Mouse (Mus musculus): ENCODE data around the gene Csrnp2.
"Not testable (repeated sequence)": the region's sequence is repeated elsewhere in the genome, so short reads cannot be mapped to it uniquely, and the experiment has no call there.

The Csrnp2 gene

DNA sequence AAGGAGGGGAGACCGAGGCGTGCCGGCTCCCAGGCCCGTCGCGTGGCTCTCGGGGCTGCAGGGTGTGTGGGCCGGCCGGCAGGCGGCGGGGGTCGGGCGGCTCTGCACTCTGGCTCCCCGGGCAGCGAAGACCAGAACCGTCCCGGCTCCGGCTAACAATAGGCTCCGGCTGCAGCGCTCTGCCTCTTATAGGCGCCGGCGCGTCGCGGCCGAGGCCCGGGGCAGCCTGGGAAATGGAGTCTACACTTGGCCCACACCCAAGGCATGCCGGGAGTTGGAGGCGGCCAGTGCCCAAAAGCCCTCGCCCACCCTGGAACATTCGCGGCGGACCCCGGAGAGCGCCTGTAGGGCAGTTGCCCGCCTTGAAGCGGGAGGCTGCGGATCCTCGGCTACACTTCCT, at the start of gene Csrnp2:
TSS of gene Csrnp2 (minus strand) at position 387 of the 400 bp plus-strand sequence.
- DNase-seq = peak; percentile 97 to 98

DNA sequence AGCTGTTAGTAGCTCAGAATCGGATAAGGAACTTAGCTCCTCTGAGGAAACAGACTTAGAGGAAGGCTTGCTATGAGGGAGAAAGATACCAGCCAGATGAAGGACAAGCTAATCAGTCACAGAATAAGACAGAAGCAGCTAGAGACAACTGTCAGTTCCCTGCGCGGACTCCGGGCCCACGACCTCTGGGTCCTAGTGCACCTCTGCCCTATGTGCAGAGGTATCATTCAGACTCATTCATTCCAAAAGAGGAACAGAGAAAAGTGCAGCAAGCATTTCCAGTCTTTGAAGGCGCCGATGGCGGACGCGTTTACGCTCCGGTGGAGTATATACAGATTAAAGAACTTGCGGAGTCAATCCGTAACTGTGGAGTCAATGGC, 48.4 kb upstream of the Csrnp2 start:
- DNase-seq = not testable (repeated sequence)

DNA sequence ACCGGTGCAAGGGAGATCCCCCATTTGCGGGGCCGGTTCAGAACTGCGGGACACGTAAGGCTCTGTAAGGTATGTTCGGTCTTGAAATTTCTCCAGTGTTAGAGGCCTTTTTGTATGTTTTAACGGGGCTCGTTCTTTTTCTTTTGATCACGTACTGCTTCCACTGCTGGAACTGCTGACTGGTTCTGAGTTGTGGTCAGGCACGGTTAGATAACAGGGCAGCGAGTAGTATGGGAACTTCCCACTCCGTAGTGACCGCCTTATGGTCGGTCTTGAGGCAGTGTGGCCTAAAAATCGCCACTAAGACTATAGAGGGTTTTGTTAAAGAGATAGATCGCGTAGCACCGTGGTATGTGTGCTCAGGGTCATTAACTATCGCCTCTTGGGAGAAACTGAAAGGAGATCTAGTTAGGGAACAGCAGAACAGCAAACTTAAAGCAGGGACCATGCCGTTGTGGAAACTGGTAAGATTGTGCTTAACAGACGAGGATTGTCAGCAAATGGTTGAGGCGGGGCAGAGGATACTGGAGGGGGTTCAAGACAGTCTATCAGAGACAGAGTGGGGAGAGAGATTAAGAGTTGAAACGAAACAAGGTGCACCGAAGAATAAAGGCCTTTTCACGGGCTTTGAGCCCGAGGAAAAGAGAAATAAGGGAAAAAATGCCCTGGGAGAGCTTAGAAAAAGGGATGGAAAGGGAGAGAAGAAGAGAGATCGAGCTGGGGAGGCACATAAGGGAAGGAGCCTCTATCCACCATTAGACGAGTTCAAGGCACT, 47.8 kb upstream of the Csrnp2 start:
- not testable (repeated sequence) for DNase-seq

DNA sequence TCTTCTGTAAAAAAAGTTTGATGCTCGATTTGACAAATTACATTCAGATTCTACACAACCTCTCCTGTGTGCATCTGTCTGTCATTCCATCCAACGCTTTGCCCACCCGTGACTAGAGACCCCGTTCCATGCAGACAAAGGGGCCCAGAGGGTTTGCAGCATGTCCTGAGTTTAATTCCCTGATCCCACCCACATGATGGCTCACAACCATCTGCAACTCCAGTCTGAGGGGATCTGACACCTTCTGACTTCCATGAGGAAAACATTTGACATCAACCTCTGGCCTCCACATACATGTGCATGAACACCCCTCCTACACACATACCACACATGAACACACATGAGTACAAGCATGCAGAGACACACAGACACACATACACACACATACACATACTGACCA, 46.1 kb upstream of the Csrnp2 start:
- no peak for DNase-seq

DNA sequence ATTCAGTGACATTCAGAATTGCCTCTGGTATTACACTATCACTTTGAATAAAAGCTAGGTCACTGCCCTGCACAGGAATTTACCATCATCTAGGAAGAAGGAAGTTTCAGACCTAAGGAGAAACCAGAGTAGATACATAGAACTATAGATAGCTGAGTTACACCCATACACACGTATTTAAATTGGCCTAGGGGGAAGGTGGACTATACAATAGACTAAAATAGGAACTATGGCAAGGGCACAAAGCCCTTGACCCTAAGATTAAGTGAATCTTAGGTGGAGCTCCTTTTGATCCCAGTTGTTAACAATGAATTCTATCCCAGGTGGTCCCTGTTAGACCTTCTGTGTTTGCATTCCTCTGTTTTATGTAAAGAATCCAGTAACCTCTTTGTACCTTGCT, 45.7 kb upstream of the Csrnp2 start:
- not testable (repeated sequence) for DNase-seq

DNA sequence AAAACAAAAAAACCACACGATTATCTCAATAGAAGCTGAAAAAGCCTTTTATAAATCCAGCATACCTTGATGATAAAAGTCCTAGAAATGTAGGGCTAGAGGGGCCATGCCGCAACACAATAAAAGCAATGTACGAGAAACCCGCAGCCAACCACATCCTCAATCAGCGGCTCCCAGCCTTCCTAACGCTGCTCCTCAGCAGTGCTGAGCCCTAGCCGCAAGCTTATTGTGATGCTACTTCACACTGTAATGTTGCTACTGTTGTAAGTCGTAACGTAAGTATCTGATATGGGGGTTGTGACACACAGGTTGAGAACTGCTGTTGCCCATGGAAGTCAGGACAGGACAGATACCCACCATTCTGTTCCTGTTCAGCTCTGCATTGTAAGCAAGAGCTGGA, 44.1 kb upstream of the Csrnp2 start:
- DNase-seq = no peak

DNA sequence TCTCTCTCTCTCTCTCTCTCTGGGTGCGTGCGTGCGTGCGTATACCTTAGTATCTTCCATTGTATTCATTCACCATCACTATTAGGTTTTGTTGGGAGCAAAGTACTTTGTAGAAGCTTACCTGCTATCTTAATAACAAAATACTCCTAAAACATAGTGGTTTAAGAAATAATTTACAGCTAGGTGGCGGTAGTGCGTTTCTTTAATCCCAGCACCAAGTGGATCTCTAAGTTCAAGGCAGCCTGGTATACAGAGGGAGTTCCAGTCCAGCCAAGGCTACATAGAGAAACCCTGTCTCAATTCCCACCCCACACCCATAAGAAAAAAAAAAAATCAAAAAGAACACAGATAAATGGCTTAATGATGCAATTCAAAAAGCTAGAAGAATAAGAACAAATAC, 42.6 kb upstream of the Csrnp2 start:
- peak; percentile 43 to 58 for DNase-seq

DNA sequence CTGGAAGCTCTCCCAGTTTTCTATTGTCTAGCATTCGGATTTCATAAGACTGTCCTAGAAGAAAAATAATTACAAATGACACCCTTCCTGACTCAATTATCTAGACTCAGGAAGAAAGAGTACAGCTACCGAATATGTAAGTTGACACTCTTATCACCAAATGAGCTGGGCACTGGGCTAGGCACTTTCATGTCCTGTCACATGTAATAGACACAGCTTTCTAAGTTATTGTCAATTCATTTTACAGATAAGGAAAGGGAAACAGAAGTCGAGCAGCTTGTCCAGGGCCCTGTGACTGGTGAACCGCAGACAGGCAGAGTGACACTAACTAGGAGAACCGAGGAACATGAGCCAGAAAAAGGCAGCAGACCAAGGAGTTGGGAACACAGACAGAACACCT, 32.6 kb upstream of the Csrnp2 start:
- DNase-seq = no peak

DNA sequence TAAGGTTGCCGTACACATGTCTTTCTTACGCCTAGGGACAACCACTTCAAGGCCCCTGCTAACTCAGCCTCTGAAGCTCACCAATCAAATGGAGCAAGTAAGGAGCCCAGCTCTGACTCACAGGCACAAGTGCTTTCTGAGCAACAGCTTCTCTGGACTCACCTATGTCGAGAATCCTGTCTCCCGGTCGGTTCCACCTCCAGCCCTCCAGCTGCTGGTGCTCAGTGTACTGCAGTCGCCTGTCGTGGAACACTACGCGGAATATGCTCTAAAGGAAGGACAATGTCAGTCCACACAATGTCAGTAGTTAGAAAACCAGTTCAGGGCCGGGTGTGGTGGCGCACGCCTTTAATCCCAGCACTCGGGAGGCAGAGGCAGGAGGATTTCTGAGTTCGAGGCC, 30.1 kb upstream of the Csrnp2 start:
- DNase-seq = no peak

DNA sequence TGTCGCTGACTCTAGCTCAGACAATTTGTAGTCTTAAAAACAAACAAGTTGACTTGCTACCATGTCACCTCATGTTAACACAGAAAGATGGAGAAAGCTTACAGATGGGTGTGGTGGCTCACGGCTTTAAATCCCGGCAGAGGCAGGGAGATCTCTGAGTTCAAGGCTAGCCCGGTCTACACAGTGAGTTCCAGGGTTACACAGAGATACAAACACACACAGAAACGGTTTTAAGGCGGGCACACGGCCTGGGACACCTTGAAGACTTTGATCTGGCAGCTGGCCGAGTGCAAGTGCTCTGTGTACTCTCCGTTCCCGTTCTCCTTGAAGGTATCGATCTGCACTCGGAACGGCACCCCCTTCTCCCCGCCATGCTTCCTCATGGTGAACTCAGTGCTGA, 25.0 kb upstream of the Csrnp2 start:
- no peak for DNase-seq

DNA sequence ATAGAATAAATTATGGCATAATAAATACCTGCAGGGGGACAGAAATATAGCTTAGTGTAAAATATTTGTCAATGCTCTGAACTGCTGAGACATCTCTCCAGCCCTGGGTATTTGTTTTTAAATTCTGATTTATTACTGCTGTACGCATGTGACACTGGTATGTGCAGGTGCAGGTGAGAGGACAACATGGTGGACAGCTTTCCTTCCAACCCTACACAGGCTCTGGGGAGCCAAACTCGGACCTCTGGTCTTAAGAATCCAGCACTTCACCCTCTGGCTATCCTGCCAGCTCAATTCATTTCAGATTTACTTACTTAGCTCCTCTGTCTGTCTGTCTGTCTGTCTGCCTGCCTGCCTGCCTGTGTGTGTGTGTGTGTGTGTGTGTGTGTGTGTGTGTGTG, 19.8 kb upstream of the Csrnp2 start:
- no peak for DNase-seq

DNA sequence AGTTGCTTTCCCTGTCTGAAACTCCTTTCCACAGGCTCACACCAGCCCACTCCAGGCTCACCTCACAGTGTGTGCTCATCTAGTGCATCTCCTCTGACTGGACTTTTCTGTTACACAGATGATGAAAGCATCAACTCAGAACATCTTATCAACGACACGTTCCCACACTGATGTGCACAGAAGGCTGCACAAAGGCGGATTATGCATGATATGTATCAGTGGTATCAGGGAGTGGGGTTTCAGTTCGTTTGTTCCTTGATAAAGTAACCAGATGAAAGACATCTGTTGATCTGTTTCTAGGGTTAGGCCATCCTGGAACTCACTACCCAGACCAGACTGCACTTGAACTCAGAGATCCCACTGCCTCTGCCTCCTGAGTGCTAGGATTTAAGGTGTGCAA, 18.1 kb upstream of the Csrnp2 start:
- no peak for DNase-seq

DNA sequence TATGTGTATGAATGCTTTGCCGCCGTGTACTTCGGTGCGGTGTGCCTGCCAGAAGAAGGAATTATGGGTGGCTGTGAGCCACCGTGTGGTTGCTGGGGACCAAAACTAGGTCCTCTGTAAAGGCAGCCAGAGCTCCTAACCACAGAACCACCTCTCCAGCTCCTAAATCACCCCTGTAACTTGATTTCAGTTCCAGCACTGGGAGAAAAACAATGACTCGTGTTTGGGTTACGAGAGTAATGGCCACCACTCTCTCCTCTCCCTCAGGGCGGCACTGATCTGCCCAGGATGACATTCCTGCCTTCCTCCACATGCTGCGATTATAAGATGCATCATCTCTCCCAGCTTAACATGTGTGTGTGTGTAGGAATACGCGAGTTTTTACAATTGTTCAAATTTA, 14.8 kb upstream of the Csrnp2 start:
- DNase-seq = no peak

DNA sequence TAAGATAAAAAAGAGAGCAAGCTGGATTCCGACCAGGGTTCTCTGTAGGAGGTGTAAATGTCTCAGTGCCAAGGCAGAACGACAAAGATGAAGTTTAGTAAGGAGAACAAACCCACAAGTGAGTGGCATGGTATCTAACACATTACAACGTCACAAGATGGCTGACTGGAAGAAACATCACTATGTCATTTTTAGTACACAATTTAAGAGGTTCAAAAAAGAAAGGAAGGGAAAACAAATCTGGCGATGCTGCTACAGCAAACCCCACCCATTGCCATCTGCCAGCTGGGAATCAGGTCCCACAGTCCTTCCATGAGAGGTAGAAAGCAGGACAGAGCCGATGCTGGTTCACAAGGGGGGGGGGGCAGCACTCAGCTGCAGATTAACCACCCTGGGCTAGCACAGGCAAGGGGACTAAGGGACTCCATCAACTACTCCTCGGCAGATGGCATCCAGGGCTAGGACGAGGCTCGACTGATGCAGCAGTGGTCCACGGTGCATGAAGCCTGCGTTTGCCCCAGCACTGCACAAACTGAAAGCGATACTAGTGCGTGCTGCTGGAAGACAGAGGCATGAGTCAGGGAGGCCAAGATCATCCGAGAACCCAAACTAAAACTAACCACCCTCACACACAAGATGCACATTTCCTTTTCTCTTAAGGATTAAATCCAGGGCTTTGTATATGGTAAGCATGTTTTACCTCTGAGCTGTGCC, 13.3 kb upstream of the Csrnp2 start:
- DNase-seq = no peak

DNA sequence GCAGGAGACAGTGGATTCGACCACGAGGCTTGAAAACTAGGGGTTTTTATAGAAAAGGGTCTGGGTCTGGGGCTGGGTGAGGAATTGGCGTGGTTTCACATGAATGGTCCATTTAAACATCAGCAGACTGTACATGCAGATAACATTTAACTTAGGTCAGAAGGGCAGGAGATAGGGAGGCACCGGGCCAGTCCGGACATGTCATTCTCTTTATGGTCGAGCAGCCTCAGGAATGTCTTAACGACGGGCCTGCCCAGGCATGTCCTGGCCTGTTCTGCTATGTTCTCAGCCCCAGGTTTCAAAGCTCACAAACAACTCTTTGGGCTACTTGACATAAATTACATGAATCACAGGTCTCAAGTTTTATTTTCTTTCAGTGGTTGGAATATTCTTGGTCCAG, 4.2 kb upstream of the Csrnp2 start:
- DNase-seq = not testable (repeated sequence)

DNA sequence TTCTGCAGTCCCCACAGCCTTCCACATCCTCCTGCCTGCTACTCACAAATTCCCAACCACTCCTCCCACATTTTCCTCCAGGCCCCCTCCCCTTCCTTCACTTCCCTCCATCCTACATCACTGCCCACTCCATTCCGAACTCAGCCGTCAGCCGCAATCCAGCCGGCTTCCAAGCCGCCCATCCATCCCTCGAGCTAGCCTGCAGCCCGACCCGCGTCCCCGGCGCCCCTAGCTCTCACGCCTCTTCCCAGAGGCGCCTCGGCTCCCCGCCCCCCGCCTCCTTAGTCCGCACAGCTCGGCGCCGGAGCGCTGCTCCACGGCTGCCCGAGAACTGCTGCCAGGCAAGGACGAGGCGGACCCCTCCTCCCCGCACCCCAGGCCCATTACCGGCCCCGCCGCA, 641 bp downstream of the Csrnp2 start:
- peak in 1 of 2 experiments; percentile 73 for DNase-seq

DNA sequence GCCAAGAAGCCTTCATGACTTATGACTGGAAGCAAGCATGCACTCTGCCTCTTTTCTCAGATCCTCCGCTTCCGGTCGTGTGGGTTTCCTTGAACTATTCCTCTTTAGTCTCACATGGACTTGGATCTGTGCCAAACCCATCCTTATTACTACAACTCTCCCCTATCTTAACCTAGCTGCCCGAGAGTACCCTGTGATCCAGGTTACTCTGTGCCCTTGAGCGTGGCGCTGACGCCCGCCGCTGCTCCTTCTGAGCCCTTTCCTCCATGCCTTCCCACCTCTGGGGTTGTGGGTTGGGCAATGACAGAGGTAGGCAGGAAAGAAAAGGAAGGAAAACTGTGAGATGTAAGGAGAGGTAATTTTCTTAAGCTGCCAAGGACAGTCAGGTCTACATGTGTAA, 3.3 kb downstream of the Csrnp2 start:
- no peak for DNase-seq

DNA sequence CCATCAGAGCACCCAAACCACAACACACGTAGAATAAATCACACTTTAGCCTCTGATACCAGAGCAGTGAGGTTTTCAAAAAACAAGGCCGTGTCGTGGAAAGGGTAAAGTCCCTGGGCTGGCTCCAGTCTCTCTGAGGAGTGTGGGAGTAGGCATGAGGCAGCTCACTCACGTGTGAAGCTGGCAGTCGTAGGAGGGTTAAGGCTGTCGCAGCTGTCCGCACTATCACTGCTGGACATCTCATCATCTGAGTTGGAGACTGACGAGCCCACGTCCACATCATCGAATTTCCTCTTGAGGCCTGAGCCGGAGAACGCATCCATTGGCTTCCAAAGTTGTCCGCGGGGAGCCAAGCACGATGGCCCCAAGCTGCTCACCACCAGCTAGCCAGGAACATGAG, 6.0 kb downstream of the Csrnp2 start:
- no peak for DNase-seq

DNA sequence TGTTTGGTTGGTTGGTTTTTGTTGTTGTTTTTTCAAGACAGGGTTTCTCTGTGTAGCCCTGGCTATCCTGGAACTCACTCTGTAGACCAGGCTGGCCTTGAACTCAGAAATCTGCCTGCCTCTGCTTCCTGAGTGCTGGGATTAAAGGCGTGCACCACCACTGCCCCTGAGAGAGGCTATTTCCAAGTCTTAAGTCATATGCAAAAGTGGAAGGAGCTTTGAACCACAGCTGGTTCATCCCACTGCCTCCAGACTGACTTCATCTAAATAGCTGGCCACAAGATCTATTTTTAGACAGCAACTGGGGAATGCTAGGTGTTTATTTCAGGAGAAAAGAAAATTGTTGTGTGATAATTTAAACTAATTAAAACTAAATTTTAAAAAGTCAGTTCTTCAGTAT, 7.0 kb downstream of the Csrnp2 start:
- DNase-seq = not testable (repeated sequence)

DNA sequence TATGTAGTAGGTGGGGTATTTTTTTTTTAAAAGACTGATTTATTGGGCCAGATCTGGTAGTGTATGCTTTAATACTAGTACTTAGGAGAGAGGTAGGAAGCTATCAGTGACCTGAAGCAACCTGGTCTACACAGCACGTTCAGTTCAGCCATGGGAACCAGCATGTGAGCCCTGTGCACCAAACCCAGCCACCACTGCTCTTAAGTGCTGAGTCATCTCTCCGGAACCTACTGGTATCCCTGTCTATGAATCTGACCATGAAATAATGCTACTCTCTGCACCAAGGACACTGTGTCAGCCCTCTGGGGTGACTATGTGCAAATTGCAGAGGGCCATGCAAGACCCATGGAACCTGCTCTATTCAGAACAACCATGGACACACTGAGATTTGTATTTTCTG, 8.2 kb downstream of the Csrnp2 start:
- no peak for DNase-seq

DNA sequence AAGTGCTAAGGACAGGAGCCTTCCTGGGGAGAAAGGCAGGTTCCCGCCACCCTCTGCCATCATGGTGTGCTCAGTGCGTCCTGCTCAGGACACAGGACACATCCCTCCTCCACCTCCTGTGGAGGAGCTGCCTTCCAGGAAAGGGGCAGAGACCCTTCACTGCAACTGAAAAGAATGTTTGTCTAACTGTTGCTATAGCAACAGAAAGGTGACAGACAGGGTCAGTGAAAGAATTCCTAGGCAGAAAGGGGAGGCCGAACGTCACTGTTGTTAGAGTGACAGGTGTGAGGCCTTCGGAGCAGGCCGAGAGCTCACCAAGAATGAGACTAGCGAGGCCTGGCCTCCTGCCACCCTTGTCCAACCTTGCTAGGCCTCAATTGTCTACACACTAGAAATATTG, 8.8 kb downstream of the Csrnp2 start:
- no peak for DNase-seq

DNA sequence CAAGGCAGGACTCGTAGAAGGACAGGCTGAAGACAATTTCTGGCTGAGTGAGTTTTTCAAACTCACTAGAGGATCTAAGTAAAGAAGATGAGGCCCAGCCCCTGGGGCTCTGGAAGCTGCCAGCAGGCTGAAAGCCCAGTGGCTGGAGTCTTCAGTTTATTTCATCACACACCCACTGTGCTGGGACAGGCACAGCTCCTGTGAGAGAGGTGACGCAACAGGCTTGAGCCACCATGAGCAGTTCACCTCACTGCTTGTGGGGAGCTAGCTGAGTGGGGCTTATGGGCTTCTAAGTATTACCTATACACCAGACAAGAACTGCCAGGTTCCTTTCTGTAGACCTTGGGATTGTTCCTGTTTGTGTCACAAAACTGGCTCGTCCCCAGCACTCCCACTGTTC, 9.7 kb downstream of the Csrnp2 start:
- no peak for DNase-seq

DNA sequence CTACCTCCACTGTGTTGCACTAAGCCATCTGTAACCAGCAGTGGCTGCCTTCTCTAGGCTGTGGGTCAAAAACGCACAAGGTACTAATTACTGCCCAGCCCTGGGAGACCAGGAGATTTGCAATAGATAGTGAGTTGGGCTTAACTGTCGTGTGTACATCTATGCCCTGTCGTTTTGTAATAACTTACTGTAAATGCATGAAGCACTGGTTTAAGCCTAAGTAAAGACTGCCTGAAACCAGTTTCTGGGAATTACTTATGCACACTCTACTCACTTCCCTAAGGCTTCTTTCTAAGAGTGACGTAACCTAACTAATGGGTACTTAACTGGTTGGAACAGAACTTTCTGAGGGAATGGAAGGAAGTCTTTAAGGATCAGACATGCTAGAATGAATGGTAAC, 16.4 kb downstream of the Csrnp2 start:
- DNase-seq = no peak

DNA sequence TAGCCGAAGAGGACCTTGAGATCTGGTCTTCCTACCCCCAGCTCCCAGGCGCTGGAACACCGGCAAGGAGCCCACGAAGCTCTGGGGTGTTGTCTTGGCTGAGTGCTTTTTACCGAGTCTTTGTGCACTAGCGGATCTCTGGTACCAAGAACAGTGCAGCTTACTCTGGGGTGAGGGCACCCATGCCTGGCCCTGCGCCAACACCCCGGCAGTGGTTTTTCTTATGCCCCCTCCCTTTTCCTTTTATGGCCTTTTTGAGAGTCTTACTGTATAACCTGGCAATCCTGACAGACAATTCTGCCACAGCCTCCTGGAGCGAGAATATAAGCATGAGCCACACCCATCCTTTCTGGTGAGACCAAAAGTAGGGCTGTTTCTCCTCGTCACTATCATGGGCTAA, 16.9 kb downstream of the Csrnp2 start:
- no peak for DNase-seq

Data from cerebellum, postnatal 14 days (tissue).